Mouse (Mus musculus) forebrain, embryonic 12.5 days (tissue): ENCODE results near the gene Gm20825. TPM values are rescaled to one million over a fixed set of nuclear protein-coding genes. Genes with fewer than 3 reads are reported as not detected.
"Not testable (repeated sequence)": the region's sequence is repeated elsewhere in the genome, so short reads cannot be mapped to it uniquely, and the experiment has no call there.

Experiments
- ATAC-seq: fragments of 200-750 bp; cut with Nextera tagmentation; 2 replicates; pipeline ENCODE4 v1.8.0; 2017; ENCODE audit warnings: moderate TSS enrichment; ENCODE audit not compliant: low FRiP score
- H3K27ac ChIP-seq: fragments of 300-500 bp; sonication (generic); 2 replicates; pipeline ENCODE4 v1.5.1; 2016; ENCODE audit warnings: mild to moderate bottlenecking
- H3K27me3 ChIP-seq: fragments of 300-500 bp; sonication (generic); 2 replicates; pipeline ENCODE4 v1.6.1; 2016; ENCODE audit warnings: mild to moderate bottlenecking
- H3K36me3 ChIP-seq: fragments of 300-500 bp; sonication (generic); replicated peaks from 2 replicates; pipeline ENCODE4 v1.6.1; 2016; ENCODE audit warnings: mild to moderate bottlenecking
- H3K4me1 ChIP-seq: fragments of 300-500 bp; sonication (generic); 2 replicates; pipeline ENCODE4 v1.6.1; 2016
- H3K4me2 ChIP-seq: fragments of 300-500 bp; sonication (generic); 2 replicates; pipeline ENCODE4 v1.6.1; 2016; ENCODE audit warnings: mild to moderate bottlenecking, moderate library complexity
- H3K4me3 ChIP-seq: fragments of 300-500 bp; sonication (generic); replicated peaks from 2 replicates; pipeline ENCODE4 v1.5.1; 2016; ENCODE audit warnings: mild to moderate bottlenecking
- H3K9ac ChIP-seq: fragments of 300-500 bp; sonication (generic); 2 replicates; pipeline ENCODE4 v1.6.1; 2016; ENCODE audit warnings: mild to moderate bottlenecking
- H3K9me3 ChIP-seq: fragments of 300-500 bp; sonication (generic); 2 replicates; pipeline ENCODE4 v1.6.1; 2016
- WGBS: fragments of 180-500 bp; shearing (Covaris S2); methylation state at CpG from one replicate; pipeline ENCODE4 v1.1.7; 2016; 5-methylcytosine and 5-hydroxymethylcytosine counted together
- polyA plus RNA-seq: library from polyadenylated mRNA; unstranded; fragments of >200 nt; fragmentation: Nextera tagmentation; extraction: Ambion mirVana; gene quantifications from 2 replicates; pipeline ENCODE4 v1.2.1, GENCODE M21; 2016

The Gm20825 gene
- polyA plus RNA-seq: not detected in 2 replicates

GRCm38 (mm10) chrY:8071407-8071806 lies at the start of gene Gm20825:
TSS of gene Gm20825 (minus strand) at chrY:8071507.
- H3K9ac ChIP-seq, ATAC-seq, H3K4me1 ChIP-seq, H3K27ac ChIP-seq, H3K4me2 ChIP-seq, H3K9me3 ChIP-seq, H3K36me3 ChIP-seq, H3K4me3 ChIP-seq, H3K27me3 ChIP-seq: not testable (repeated sequence)
- WGBS: 56% methylated on average over 4 of the region's 4 CpGs

Other genes with a start within 250 kb of the Gm20825 start
- not detected in 2 replicates for gene Gm29049, start 74.3 kb downstream of the Gm20825 start, polyA plus RNA-seq
- gene Gm20824, start 186.4 kb upstream of the Gm20825 start, polyA plus RNA-seq: not detected in 2 replicates